ENCODE assay signal across 8 mouse cellular contexts in genomic region chr11:116842531-116843260, GRCm38 (mm10). TPM values are rescaled to one million over a fixed set of nuclear protein-coding genes. Genes with fewer than 3 reads are reported as not detected.
DNase-seq lines count a peak whose midpoint lies in the region; ATAC-seq and TF ChIP-seq lines count a peak whose summit lies in the region.

No protein-coding gene starts in this region.

- DNase-seq in 3T3-L1 (ENCODE audit: low read depth, low spot score), result peak; percentile 61
- peak; percentile 87 for DNase-seq in adrenal gland, postnatal 14 days
- peak in 1 of 2 experiments; percentile 84 for DNase-seq in heart, adult 2 months
- peak; percentile 72 for DNase-seq in kidney, adult 2 months

- H3K4me1 ChIP-seq in embryonic facial prominence, embryonic 12.5 days, result peaks cover 33% of the 10 kb centered on the region
- H3K4me1 ChIP-seq in heart, adult 2 months (ENCODE audit: control insufficient read depth, insufficient read depth, low read length), result peaks cover 5% of the 10 kb centered on the region
- peaks cover 13% of the 10 kb centered on the region for H3K4me1 ChIP-seq in kidney, adult 2 months (ENCODE audit: control insufficient read depth, insufficient read depth, low read length)
- peaks cover 39% of the 10 kb centered on the region for H3K4me1 ChIP-seq in limb, embryonic 13.5 days
- peaks cover 67% of the 10 kb centered on the region for H3K4me1 ChIP-seq in midbrain, embryonic 13.5 days (replicated peaks)
- H3K4me1 ChIP-seq in small intestine, adult 2 months (ENCODE audit: control insufficient read depth, insufficient read depth, insufficient read length, low read length), result peaks cover 4% of the 10 kb centered on the region

- WGBS in embryonic facial prominence, embryonic 12.5 days, result 0% methylated on average over 71 of the region's 73 CpGs
- under 1% methylated on average over 73 of the region's 73 CpGs for WGBS in heart, adult 2 months
- under 1% methylated on average over 73 of the region's 73 CpGs for WGBS in kidney, adult 2 months
- WGBS in limb, embryonic 13.5 days, result under 1% methylated on average over 59 of the region's 73 CpGs
- WGBS in midbrain, embryonic 13.5 days, result under 1% methylated on average over 73 of the region's 73 CpGs
- under 1% methylated on average over 73 of the region's 73 CpGs for WGBS in small intestine, adult 2 months

- H3K9ac ChIP-seq in embryonic facial prominence, embryonic 12.5 days, result peak overlapping the region; percentile 84
- peak overlapping the region; percentile 73 for H3K9ac ChIP-seq in heart, adult 2 months (ENCODE audit: low read depth, low read length)
- H3K9ac ChIP-seq in limb, embryonic 13.5 days, result peak overlapping the region; percentile 90
- peak overlapping the region; percentile 94 for H3K9ac ChIP-seq in midbrain, embryonic 13.5 days (replicated peaks)

- ATAC-seq in embryonic facial prominence, embryonic 12.5 days (ENCODE audit: insufficient number of reproducible peaks, insufficient read depth, low FRiP score, low TSS enrichment), result peak; percentile 67; the same call in 1 of the 2 replicates
- peak; percentile 69 for ATAC-seq in limb, embryonic 13.5 days (ENCODE audit: low FRiP score, low read depth)
- ATAC-seq in midbrain, embryonic 13.5 days, result peak; percentile 53; the same call in 1 of the 2 replicates

- H3K4me3 ChIP-seq in embryonic facial prominence, embryonic 12.5 days, result peak overlapping the region; percentile 86
- peak overlapping the region; percentile 99 for H3K4me3 ChIP-seq in heart, adult 2 months
- peak overlapping the region; percentile 61 for H3K4me3 ChIP-seq in kidney, adult 2 months (ENCODE audit: insufficient read depth, low read depth, low read length)
- peak overlapping the region; percentile 83 for H3K4me3 ChIP-seq in limb, embryonic 13.5 days
- peak overlapping the region; percentile 80 for H3K4me3 ChIP-seq in midbrain, embryonic 13.5 days (replicated peaks)
- peak overlapping the region; percentile 70 for H3K4me3 ChIP-seq in small intestine, adult 2 months (ENCODE audit: low read depth, low read length)

- H3K27me3 ChIP-seq in embryonic facial prominence, embryonic 12.5 days, result no peaks in the 10 kb centered on the region
- no peaks in the 10 kb centered on the region for H3K27me3 ChIP-seq in heart, adult 2 months (ENCODE audit: control insufficient read depth, insufficient read depth, low read length)
- H3K27me3 ChIP-seq in kidney, adult 2 months (replicated peaks; ENCODE audit: control insufficient read depth, insufficient read depth, low read length), result no peaks in the 10 kb centered on the region
- H3K27me3 ChIP-seq in limb, embryonic 13.5 days, result no peaks in the 10 kb centered on the region
- no peaks in the 10 kb centered on the region for H3K27me3 ChIP-seq in midbrain, embryonic 13.5 days
- H3K27me3 ChIP-seq in small intestine, adult 2 months (ENCODE audit: control insufficient read depth, insufficient read depth, low read length), result no peaks in the 10 kb centered on the region

- TF ChIP-seq CTCF in heart, adult 2 months (IDR thresholded peaks at IDR 0.05), result peak; percentile 29; the same call in 1 of the 2 replicates
- no peak for TF ChIP-seq CTCF in kidney, adult 2 months (conservative IDR thresholded peaks at IDR 0.05; ENCODE audit: insufficient read depth, insufficient read length, low read depth, low read length)
- no peak for TF ChIP-seq CTCF in small intestine, adult 2 months (IDR thresholded peaks at IDR 0.05; ENCODE audit: extremely low read depth, insufficient read length, insufficient replicate concordance, low read depth, low read length)

- H3K27ac ChIP-seq in embryonic facial prominence, embryonic 12.5 days, result peak overlapping the region; percentile 97
- peak overlapping the region; percentile 98 for H3K27ac ChIP-seq in heart, adult 2 months
- H3K27ac ChIP-seq in kidney, adult 2 months (ENCODE audit: insufficient read depth, low read depth, low read length), result peak overlapping the region; percentile 93
- peak overlapping the region; percentile 98 for H3K27ac ChIP-seq in limb, embryonic 13.5 days
- H3K27ac ChIP-seq in midbrain, embryonic 13.5 days, result peak overlapping the region; percentile 98
- H3K27ac ChIP-seq in small intestine, adult 2 months (ENCODE audit: insufficient read depth, low read depth, low read length), result peak overlapping the region; percentile 92

- H3K9me3 ChIP-seq in embryonic facial prominence, embryonic 12.5 days, result no peaks in the 10 kb centered on the region
- H3K9me3 ChIP-seq in limb, embryonic 13.5 days, result no peaks in the 10 kb centered on the region
- no peaks in the 10 kb centered on the region for H3K9me3 ChIP-seq in midbrain, embryonic 13.5 days

- TF ChIP-seq EP300 in heart, adult 2 months (IDR thresholded peaks at IDR 0.05; ENCODE audit: insufficient read depth, low read depth, low read length), result no peak

- peak overlapping the region; percentile 82 for H3K4me2 ChIP-seq in embryonic facial prominence, embryonic 12.5 days (replicated peaks)
- H3K4me2 ChIP-seq in limb, embryonic 13.5 days (replicated peaks), result peak overlapping the region; percentile 90
- peak overlapping the region; percentile 90 for H3K4me2 ChIP-seq in midbrain, embryonic 13.5 days (replicated peaks)

- peaks cover 37% of the 10 kb centered on the region for H3K36me3 ChIP-seq in embryonic facial prominence, embryonic 12.5 days
- H3K36me3 ChIP-seq in heart, adult 2 months (ENCODE audit: control insufficient read depth, insufficient read depth, low read length), result peaks cover 15% of the 10 kb centered on the region
- H3K36me3 ChIP-seq in kidney, adult 2 months (ENCODE audit: control insufficient read depth, insufficient read depth, low read length), result peaks cover 6% of the 10 kb centered on the region
- peaks cover 44% of the 10 kb centered on the region for H3K36me3 ChIP-seq in limb, embryonic 13.5 days
- peaks cover 37% of the 10 kb centered on the region for H3K36me3 ChIP-seq in midbrain, embryonic 13.5 days
- H3K36me3 ChIP-seq in small intestine, adult 2 months (ENCODE audit: control insufficient read depth, insufficient read depth, low read length), result peaks cover 30% of the 10 kb centered on the region

- TF ChIP-seq POLR2A in heart, adult 2 months (IDR thresholded peaks at IDR 0.05; ENCODE audit: insufficient read depth, low read depth, low read length), result no peak; the same call in 1 of the 2 replicates
- TF ChIP-seq POLR2A in kidney, adult 2 months (IDR thresholded peaks at IDR 0.05; ENCODE audit: low read depth, low read length), result no peak
- no peak for TF ChIP-seq POLR2A in small intestine, adult 2 months (IDR thresholded peaks at IDR 0.05; ENCODE audit: low read depth, low read length)

- intact Hi-C loops in heart, adult 2 months (cut with DNase I), result loop anchor here (1.0 to 2.0 kb wide), 2 partner anchors 9 to 16 kb away; no protein-coding TSS in a partner anchor

- H3K79me2 ChIP-seq in heart, adult 2 months (replicated peaks; ENCODE audit: control insufficient read depth, insufficient read depth, low read length), result no peaks in the 10 kb centered on the region; the same call in 1 of the 2 replicates

RNA-seq across cellular contexts. Expression of gene Mettl23, which starts 0.4 kb away (rescaled TPM):
- 31.1 and 34.4 TPM in 2 replicates for total RNA-seq in adrenal gland, postnatal 14 days (2021)
- polyA plus RNA-seq in embryonic facial prominence, embryonic 12.5 days (2016; fragmentation: Nextera tagmentation; extraction: Ambion mirVana), result 63.7 and 71.2 TPM in 2 replicates
- 10 to 100 TPM; 38.3 to 40.5 TPM for total RNA-seq in heart, adult 2 months (2021)
- polyA plus RNA-seq in heart, adult 2 months (2012; rRNA removed), result 34.3 and 59.4 TPM in 2 replicates
- polyA plus RNA-seq in kidney, adult 2 months (2012; rRNA removed), result 26.8 and 32.8 TPM in 2 replicates
- polyA plus RNA-seq in limb, embryonic 13.5 days (2015; fragmentation: Nextera tagmentation; extraction: Ambion mirVana), result 72.2 and 79.0 TPM in 2 replicates
- polyA plus RNA-seq in midbrain, embryonic 13.5 days (2015; fragmentation: Nextera tagmentation; extraction: Ambion mirVana), result 79.0 and 80.0 TPM in 2 replicates
- 10.3 and 11.6 TPM in 2 replicates for polyA plus RNA-seq in small intestine, adult 2 months (2012; rRNA removed)

RNA-seq across cellular contexts. Expression of gene Jmjd6, which starts 0.6 kb away (rescaled TPM):
- 40.2 and 40.7 TPM in 2 replicates for total RNA-seq in adrenal gland, postnatal 14 days (2021)
- polyA plus RNA-seq in embryonic facial prominence, embryonic 12.5 days (2016; fragmentation: Nextera tagmentation; extraction: Ambion mirVana), result 79.2 and 80.5 TPM in 2 replicates
- total RNA-seq in heart, adult 2 months (2021), result 10 to 100 TPM; 34.1 to 37.4 TPM
- polyA plus RNA-seq in heart, adult 2 months (2012; rRNA removed), result 14.6 and 20.9 TPM in 2 replicates
- 19.6 and 20.9 TPM in 2 replicates for polyA plus RNA-seq in kidney, adult 2 months (2012; rRNA removed)
- polyA plus RNA-seq in limb, embryonic 13.5 days (2015; fragmentation: Nextera tagmentation; extraction: Ambion mirVana), result 76.6 and 82.6 TPM in 2 replicates
- polyA plus RNA-seq in midbrain, embryonic 13.5 days (2015; fragmentation: Nextera tagmentation; extraction: Ambion mirVana), result 78.7 and 84.0 TPM in 2 replicates
- polyA plus RNA-seq in small intestine, adult 2 months (2012; rRNA removed), result 21.7 and 24.2 TPM in 2 replicates

RNA-seq across cellular contexts. Expression of gene Mfsd11, which starts 9.5 kb away (rescaled TPM):
- total RNA-seq in adrenal gland, postnatal 14 days (2021), result 29.1 and 32.6 TPM in 2 replicates
- 47.8 and 51.2 TPM in 2 replicates for polyA plus RNA-seq in embryonic facial prominence, embryonic 12.5 days (2016; fragmentation: Nextera tagmentation; extraction: Ambion mirVana)
- 10 to 100 TPM; 29.9 to 33.5 TPM for total RNA-seq in heart, adult 2 months (2021)
- polyA plus RNA-seq in heart, adult 2 months (2012; rRNA removed), result 23.8 and 27.9 TPM in 2 replicates
- 44.9 and 48.5 TPM in 2 replicates for polyA plus RNA-seq in kidney, adult 2 months (2012; rRNA removed)
- polyA plus RNA-seq in limb, embryonic 13.5 days (2015; fragmentation: Nextera tagmentation; extraction: Ambion mirVana), result 44.3 and 44.8 TPM in 2 replicates
- 48.3 and 48.8 TPM in 2 replicates for polyA plus RNA-seq in midbrain, embryonic 13.5 days (2015; fragmentation: Nextera tagmentation; extraction: Ambion mirVana)
- 15.2 and 27.0 TPM in 2 replicates for polyA plus RNA-seq in small intestine, adult 2 months (2012; rRNA removed)

RNA-seq across cellular contexts. Expression of gene Srsf2, which starts 10.2 kb away (rescaled TPM):
- total RNA-seq in adrenal gland, postnatal 14 days (2021), result 244 and 250 TPM in 2 replicates
- polyA plus RNA-seq in embryonic facial prominence, embryonic 12.5 days (2016; fragmentation: Nextera tagmentation; extraction: Ambion mirVana), result 915 and 968 TPM in 2 replicates
- 100 to 1,000 TPM in 1 of 2 experiments, 10 to 100 TPM in 1; 91.4 to 104 TPM for total RNA-seq in heart, adult 2 months (2021)
- polyA plus RNA-seq in heart, adult 2 months (2012; rRNA removed), result 158 and 165 TPM in 2 replicates
- 214 and 336 TPM in 2 replicates for polyA plus RNA-seq in kidney, adult 2 months (2012; rRNA removed)
- 789 and 792 TPM in 2 replicates for polyA plus RNA-seq in limb, embryonic 13.5 days (2015; fragmentation: Nextera tagmentation; extraction: Ambion mirVana)
- 648 and 659 TPM in 2 replicates for polyA plus RNA-seq in midbrain, embryonic 13.5 days (2015; fragmentation: Nextera tagmentation; extraction: Ambion mirVana)
- 352 and 658 TPM in 2 replicates for polyA plus RNA-seq in small intestine, adult 2 months (2012; rRNA removed)

RNA-seq across cellular contexts. Expression of gene Mxra7, which starts 14.8 kb away (rescaled TPM):
- total RNA-seq in adrenal gland, postnatal 14 days (2021), result 28.6 and 32.8 TPM in 2 replicates
- 31.7 and 34.1 TPM in 2 replicates for polyA plus RNA-seq in embryonic facial prominence, embryonic 12.5 days (2016; fragmentation: Nextera tagmentation; extraction: Ambion mirVana)
- total RNA-seq in heart, adult 2 months (2021), result 10 to 100 TPM; 15.1 to 19.4 TPM
- polyA plus RNA-seq in heart, adult 2 months (2012; rRNA removed), result 10.4 and 15.6 TPM in 2 replicates
- polyA plus RNA-seq in kidney, adult 2 months (2012; rRNA removed), result 11.3 TPM in 2 replicates
- polyA plus RNA-seq in limb, embryonic 13.5 days (2015; fragmentation: Nextera tagmentation; extraction: Ambion mirVana), result 17.1 and 20.2 TPM in 2 replicates
- 32.5 and 40.4 TPM in 2 replicates for polyA plus RNA-seq in midbrain, embryonic 13.5 days (2015; fragmentation: Nextera tagmentation; extraction: Ambion mirVana)
- polyA plus RNA-seq in small intestine, adult 2 months (2012; rRNA removed), result 31.6 and 36.2 TPM in 2 replicates
